Mouse (Mus musculus): Measurements from ENCODE around the gene Trim2. TPM values are rescaled to one million over a fixed set of nuclear protein-coding genes. Genes with fewer than 3 reads are reported as not detected.

The Trim2 gene
- polyA plus RNA-seq, 1 experiment from 2014 or later: 9.3 TPM

GRCm38 (mm10) chr3:84211340-84211875 lies 95.3 kb downstream of the Trim2 start:
- H3K4me2 ChIP-seq (ENCODE audit: low read length): no peak overlapping the region
- no peak overlapping the region for H3K27ac ChIP-seq (replicated peaks in 1 of 2; ENCODE audit: control insufficient read depth in 1 of 2, insufficient read depth in 1 of 2, low read depth in 2 of 2, low read length in 2 of 2)
- H3K4me3 ChIP-seq (ENCODE audit: control insufficient read depth in 1 of 2, insufficient read depth in 1 of 2, low read depth in 1 of 2, low read length in 2 of 2): no peak overlapping the region
- no peak overlapping the region for H3K9ac ChIP-seq (ENCODE audit: low read length)
- no peak for ATAC-seq (ENCODE audit: insufficient number of reproducible peaks, insufficient read depth, low FRiP score, low read depth)
- no peaks in the 10 kb centered on the region for H3K27me3 ChIP-seq (ENCODE audit: control insufficient read depth, insufficient read depth, low read length)
- no peaks in the 10 kb centered on the region for H3K9me3 ChIP-seq (ENCODE audit: control insufficient read depth, low read length)
- no peaks in the 10 kb centered on the region for H3K4me1 ChIP-seq (ENCODE audit: control insufficient read depth in 2 of 2, insufficient read depth in 2 of 2, low read length in 2 of 2)
- 82% methylated on average over 7 of the region's 7 CpGs for WGBS
- H3K36me3 ChIP-seq (ENCODE audit: control insufficient read depth, insufficient read depth, low read length): no peaks in the 10 kb centered on the region

DNA sequence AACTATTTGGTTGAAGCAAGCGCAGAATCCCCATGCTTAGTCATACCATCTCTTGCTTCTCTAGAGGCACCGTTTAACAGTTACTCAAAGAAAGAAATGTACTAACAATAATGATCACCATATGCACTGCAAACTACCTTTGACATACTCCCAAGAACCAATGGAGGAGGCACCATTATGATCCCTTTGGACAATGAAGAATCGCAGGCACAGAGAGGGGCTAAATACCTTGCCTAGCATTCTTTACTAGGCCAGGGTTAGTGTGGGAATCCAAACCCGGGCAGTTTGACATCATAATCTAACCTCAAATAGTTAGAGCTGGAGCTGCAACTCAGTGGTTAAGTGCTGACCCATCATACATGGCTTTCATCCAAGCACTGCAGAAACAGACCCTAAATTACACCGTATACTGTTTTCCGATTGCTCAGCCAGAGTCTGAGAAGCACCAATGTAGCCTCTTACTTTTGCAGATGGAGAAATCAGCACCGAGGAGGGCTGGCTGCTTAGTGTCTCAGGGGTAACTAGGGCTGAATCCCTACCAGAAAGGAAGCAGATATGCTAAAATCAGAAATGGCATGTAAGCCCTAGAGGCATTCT lies 97.7 kb downstream of the Trim2 start:
- Histone ChIP-seq H3K36me3 (ENCODE audit: control insufficient read depth, insufficient read depth, low read length) (no peaks in the 10 kb centered on the region), H3K4me1 (ENCODE audit: control insufficient read depth in 2 of 2, insufficient read depth in 2 of 2, low read length in 2 of 2) (no peaks in the 10 kb centered on the region), H3K9me3 (ENCODE audit: control insufficient read depth, low read length) (no peaks in the 10 kb centered on the region), H3K27ac (replicated peaks in 1 of 2; ENCODE audit: control insufficient read depth in 1 of 2, insufficient read depth in 1 of 2, low read depth in 2 of 2, low read length in 2 of 2) (no peak overlapping the region), H3K4me2 (ENCODE audit: low read length) (no peak overlapping the region), H3K9ac (ENCODE audit: low read length) (no peak overlapping the region), H3K4me3 (ENCODE audit: control insufficient read depth in 1 of 2, insufficient read depth in 1 of 2, low read depth in 1 of 2, low read length in 2 of 2) (no peak overlapping the region), H3K27me3 (ENCODE audit: control insufficient read depth, insufficient read depth, low read length) (no peaks in the 10 kb centered on the region)
- WGBS: 88% methylated on average over 7 of the region's 7 CpGs
- ATAC-seq (ENCODE audit: insufficient number of reproducible peaks, insufficient read depth, low FRiP score, low read depth): no peak

DNA sequence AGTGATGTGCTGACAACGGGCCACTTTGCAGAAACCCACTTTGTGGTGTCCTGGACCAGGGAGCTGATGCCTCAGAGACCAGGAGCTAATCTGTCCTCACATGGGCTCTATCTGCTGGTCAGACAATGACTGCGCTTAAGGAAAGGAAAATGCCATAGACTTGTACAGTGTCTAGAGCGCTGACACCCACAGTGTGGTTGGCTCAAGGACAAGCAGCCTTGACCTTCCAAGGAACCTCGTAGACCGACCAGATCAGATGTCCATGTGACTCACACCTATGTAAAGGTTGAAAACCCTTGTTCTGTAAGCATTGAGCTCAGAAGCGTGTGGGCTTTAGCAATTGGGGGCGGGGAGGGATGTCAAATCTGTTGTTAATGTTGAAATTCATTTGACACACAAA lies 98.2 kb downstream of the Trim2 start:
- Histone ChIP-seq H3K4me2 (ENCODE audit: low read length) (no peak overlapping the region), H3K4me1 (ENCODE audit: control insufficient read depth in 2 of 2, insufficient read depth in 2 of 2, low read length in 2 of 2) (no peaks in the 10 kb centered on the region), H3K4me3 (ENCODE audit: control insufficient read depth in 1 of 2, insufficient read depth in 1 of 2, low read depth in 1 of 2, low read length in 2 of 2) (no peak overlapping the region), H3K9me3 (ENCODE audit: control insufficient read depth, low read length) (no peaks in the 10 kb centered on the region), H3K27me3 (ENCODE audit: control insufficient read depth, insufficient read depth, low read length) (no peaks in the 10 kb centered on the region), H3K27ac (replicated peaks in 1 of 2; ENCODE audit: control insufficient read depth in 1 of 2, insufficient read depth in 1 of 2, low read depth in 2 of 2, low read length in 2 of 2) (no peak overlapping the region), H3K9ac (ENCODE audit: low read length) (no peak overlapping the region), H3K36me3 (ENCODE audit: control insufficient read depth, insufficient read depth, low read length) (no peaks in the 10 kb centered on the region)
- no peak for ATAC-seq (ENCODE audit: insufficient number of reproducible peaks, insufficient read depth, low FRiP score, low read depth)
- 89% methylated on average over 7 of the region's 7 CpGs for WGBS

DNA sequence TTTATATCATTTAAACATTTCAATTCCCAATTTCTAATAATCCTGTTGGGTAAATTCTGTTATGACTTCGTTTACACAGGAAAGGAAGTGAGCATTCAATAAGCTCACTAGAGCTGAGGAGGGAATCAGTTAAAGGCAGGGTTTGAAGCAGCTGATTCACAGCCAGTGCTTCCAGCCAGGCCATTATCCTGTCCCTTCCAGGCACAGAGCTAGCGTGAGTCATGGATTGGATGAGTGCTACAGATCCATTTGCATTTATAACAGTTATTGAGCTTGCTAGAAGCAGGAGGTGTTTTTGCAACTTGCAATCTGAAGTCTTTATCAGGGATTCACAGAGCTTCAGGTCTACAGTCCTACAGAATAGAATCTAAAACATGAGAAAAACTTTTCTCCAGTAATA lies 99.3 kb downstream of the Trim2 start:
- Histone ChIP-seq H3K27ac (replicated peaks in 1 of 2; ENCODE audit: control insufficient read depth in 1 of 2, insufficient read depth in 1 of 2, low read depth in 2 of 2, low read length in 2 of 2) (no peak overlapping the region), H3K4me1 (ENCODE audit: control insufficient read depth in 2 of 2, insufficient read depth in 2 of 2, low read length in 2 of 2) (no peaks in the 10 kb centered on the region), H3K36me3 (ENCODE audit: control insufficient read depth, insufficient read depth, low read length) (no peaks in the 10 kb centered on the region), H3K27me3 (ENCODE audit: control insufficient read depth, insufficient read depth, low read length) (no peaks in the 10 kb centered on the region), H3K9me3 (ENCODE audit: control insufficient read depth, low read length) (no peaks in the 10 kb centered on the region), H3K9ac (ENCODE audit: low read length) (no peak overlapping the region), H3K4me3 (ENCODE audit: control insufficient read depth in 1 of 2, insufficient read depth in 1 of 2, low read depth in 1 of 2, low read length in 2 of 2) (no peak overlapping the region), H3K4me2 (ENCODE audit: low read length) (no peak overlapping the region)
- no peak for ATAC-seq (ENCODE audit: insufficient number of reproducible peaks, insufficient read depth, low FRiP score, low read depth)
- 59% methylated on average over 2 of the region's 2 CpGs for WGBS

DNA sequence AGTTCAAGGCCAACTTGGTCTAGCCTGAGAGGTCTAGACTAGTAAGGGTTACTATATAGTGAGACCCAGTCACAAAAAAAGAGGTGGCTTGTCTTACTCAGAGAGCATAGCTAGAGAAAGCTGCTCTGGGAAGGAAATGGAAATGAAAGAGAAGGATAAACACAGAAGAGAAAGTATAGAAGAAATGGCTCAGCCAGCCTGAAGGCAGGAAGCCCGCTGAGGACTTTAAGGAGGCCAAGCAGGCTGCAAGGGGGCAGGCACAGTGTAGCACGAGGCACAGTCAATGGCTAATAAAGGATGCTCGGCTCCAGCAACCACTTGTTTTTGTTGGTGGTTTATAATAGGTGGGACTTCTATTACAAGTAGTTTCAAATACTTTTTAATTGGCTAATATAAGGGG lies 100.6 kb downstream of the Trim2 start:
- Histone ChIP-seq H3K4me1 (ENCODE audit: control insufficient read depth in 2 of 2, insufficient read depth in 2 of 2, low read length in 2 of 2) (no peaks in the 10 kb centered on the region), H3K27me3 (ENCODE audit: control insufficient read depth, insufficient read depth, low read length) (no peaks in the 10 kb centered on the region), H3K9ac (ENCODE audit: low read length) (no peak overlapping the region), H3K9me3 (ENCODE audit: control insufficient read depth, low read length) (no peaks in the 10 kb centered on the region), H3K4me2 (ENCODE audit: low read length) (no peak overlapping the region), H3K36me3 (ENCODE audit: control insufficient read depth, insufficient read depth, low read length) (no peaks in the 10 kb centered on the region), H3K27ac (replicated peaks in 1 of 2; ENCODE audit: control insufficient read depth in 1 of 2, insufficient read depth in 1 of 2, low read depth in 2 of 2, low read length in 2 of 2) (no peak overlapping the region), H3K4me3 (ENCODE audit: control insufficient read depth in 1 of 2, insufficient read depth in 1 of 2, low read depth in 1 of 2, low read length in 2 of 2) (no peak overlapping the region)
- ATAC-seq (ENCODE audit: insufficient number of reproducible peaks, insufficient read depth, low FRiP score, low read depth): no peak
- 74% methylated on average over 3 of the region's 3 CpGs for WGBS

DNA sequence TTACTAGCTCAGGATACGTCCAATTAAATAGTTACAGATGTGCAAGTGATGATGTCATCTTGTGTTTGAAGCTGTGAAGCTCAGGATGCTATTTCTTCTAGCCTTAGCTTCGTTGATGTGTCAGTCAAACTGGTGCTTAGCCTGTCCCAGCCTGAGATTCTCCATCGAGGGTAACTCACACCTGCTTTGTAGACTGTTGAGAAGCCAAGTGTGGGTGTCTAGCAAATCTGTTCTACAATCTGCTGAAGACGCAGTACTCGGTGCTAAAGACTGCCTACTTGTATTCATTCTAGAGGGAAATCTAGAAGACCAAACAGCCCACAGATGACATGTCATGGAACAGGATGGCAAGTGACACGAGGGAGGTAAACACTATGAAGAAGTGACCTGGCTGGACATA lies 101.0 kb downstream of the Trim2 start:
- no peaks in the 10 kb centered on the region for H3K36me3 ChIP-seq (ENCODE audit: control insufficient read depth, insufficient read depth, low read length)
- 75% methylated on average over 6 of the region's 6 CpGs for WGBS
- ATAC-seq (ENCODE audit: insufficient number of reproducible peaks, insufficient read depth, low FRiP score, low read depth): no peak
- H3K27ac ChIP-seq (replicated peaks in 1 of 2; ENCODE audit: control insufficient read depth in 1 of 2, insufficient read depth in 1 of 2, low read depth in 2 of 2, low read length in 2 of 2): no peak overlapping the region
- H3K27me3 ChIP-seq (ENCODE audit: control insufficient read depth, insufficient read depth, low read length): no peaks in the 10 kb centered on the region
- H3K4me3 ChIP-seq (ENCODE audit: control insufficient read depth in 1 of 2, insufficient read depth in 1 of 2, low read depth in 1 of 2, low read length in 2 of 2): no peak overlapping the region
- no peak overlapping the region for H3K9ac ChIP-seq (ENCODE audit: low read length)
- H3K4me1 ChIP-seq (ENCODE audit: control insufficient read depth in 2 of 2, insufficient read depth in 2 of 2, low read length in 2 of 2): no peaks in the 10 kb centered on the region
- no peak overlapping the region for H3K4me2 ChIP-seq (ENCODE audit: low read length)
- H3K9me3 ChIP-seq (ENCODE audit: control insufficient read depth, low read length): no peaks in the 10 kb centered on the region

DNA sequence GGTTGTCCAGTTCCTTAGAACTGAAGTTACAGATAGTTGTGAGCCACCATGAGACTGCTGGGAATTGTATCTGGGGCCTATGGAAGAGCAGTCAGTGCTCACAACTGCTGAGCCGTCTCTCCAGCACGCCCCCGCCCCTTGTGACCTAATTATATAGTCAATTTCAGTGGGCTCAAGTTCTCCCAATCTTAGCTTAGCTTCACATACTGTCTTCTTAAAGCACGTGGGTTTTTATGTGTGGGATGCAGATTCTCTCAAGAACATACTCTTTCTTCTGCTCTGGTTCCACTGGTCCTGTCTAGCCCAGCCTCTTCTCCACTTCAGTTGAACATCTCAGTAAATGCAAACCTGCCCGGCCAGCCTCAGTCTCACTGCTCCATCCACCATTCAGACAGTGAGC lies 102.0 kb downstream of the Trim2 start:
- no peaks in the 10 kb centered on the region for H3K9me3 ChIP-seq (ENCODE audit: control insufficient read depth, low read length)
- 79% methylated on average over 5 of the region's 5 CpGs for WGBS
- H3K9ac ChIP-seq (ENCODE audit: low read length): no peak overlapping the region
- H3K4me2 ChIP-seq (ENCODE audit: low read length): no peak overlapping the region
- H3K27me3 ChIP-seq (ENCODE audit: control insufficient read depth, insufficient read depth, low read length): no peaks in the 10 kb centered on the region
- H3K27ac ChIP-seq (replicated peaks in 1 of 2; ENCODE audit: control insufficient read depth in 1 of 2, insufficient read depth in 1 of 2, low read depth in 2 of 2, low read length in 2 of 2): no peak overlapping the region
- no peak overlapping the region for H3K4me3 ChIP-seq (ENCODE audit: control insufficient read depth in 1 of 2, insufficient read depth in 1 of 2, low read depth in 1 of 2, low read length in 2 of 2)
- peaks cover 0 to 2% of the 10 kb centered on the region in 2 experiments; a peak in 1 of 4 replicates for H3K4me1 ChIP-seq (ENCODE audit: control insufficient read depth in 2 of 2, insufficient read depth in 2 of 2, low read length in 2 of 2)
- ATAC-seq (ENCODE audit: insufficient number of reproducible peaks, insufficient read depth, low FRiP score, low read depth): no peak
- H3K36me3 ChIP-seq (ENCODE audit: control insufficient read depth, insufficient read depth, low read length): no peaks in the 10 kb centered on the region
